Mouse (Mus musculus): ENCODE data around the gene Yy1.

DNA sequence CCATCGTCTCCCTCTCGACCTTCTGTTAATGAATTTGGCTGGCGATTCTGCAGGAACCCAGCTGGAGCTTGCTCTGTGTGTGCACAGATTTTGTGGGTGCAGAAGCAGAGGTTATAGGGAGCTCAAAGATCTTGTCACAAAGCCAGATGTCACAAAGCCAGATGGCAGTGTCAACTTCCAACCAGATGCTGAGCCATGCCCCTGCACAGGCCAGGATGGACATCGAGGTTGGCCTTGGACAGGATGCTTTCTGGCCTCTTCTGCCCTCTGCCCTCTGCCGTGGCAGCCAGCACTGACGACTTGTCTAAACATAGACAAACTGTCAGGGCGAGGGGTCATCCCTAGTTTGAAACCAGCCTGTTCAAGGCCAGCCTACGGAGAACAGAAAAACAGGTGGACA is 57.4 kb downstream of the Yy1 start:
- TF ChIP-seq POLR2A (IDR thresholded peaks at IDR 0.05; ENCODE audit: extremely low read depth, insufficient read depth, low read length) (no peak), CTCF (IDR thresholded peaks at IDR 0.05; ENCODE audit: extremely low read depth, insufficient read depth, low read length) (no peak)

Data from cortical plate, adult 2 months (tissue).